Mouse (Mus musculus): Measurements from ENCODE around the gene Dok7.

DNA sequence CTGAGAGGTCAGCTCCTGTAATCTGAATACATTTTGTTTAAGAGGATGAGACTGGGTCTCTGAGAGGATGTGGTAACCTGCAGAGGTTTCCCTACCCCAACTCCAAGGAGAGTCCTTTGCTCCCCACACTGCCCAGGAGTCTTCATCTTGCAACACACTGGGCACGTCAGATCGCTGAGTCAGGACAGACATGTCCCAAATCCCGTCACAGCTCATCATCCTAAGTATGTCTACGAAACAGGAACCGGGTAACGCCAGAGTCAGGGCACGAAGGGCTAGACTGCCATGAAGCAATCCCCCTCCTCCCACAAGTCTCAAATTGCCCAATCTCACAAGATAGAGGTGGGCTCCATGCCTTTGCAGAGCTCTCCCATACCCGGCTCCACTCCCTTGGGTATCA is 46.5 kb downstream of the Dok7 start:
- TF ChIP-seq POLR2AphosphoS2 (IDR thresholded peaks at IDR 0.05; ENCODE audit: low read depth, low read length) (no peak), CTCF (conservative IDR thresholded peaks at IDR 0.05 in 1 of 2, IDR thresholded peaks at IDR 0.05 in 1 of 2; ENCODE audit: low read depth in 2 of 2, low read length in 2 of 2) (no peak), USF1 (IDR thresholded peaks at IDR 0.05; ENCODE audit: low read depth, low read length) (no peak), NRF1 (IDR thresholded peaks at IDR 0.05; ENCODE audit: low read depth, low read length) (no peak), EP300 (IDR thresholded peaks at IDR 0.05; ENCODE audit: low read length) (no peak), POLR2A (IDR thresholded peaks at IDR 0.05; ENCODE audit: low read depth, low read length) (no peak), TBP (conservative IDR thresholded peaks at IDR 0.05; ENCODE audit: low read depth, low read length) (no peak), UBTF (IDR thresholded peaks at IDR 0.05; ENCODE audit: low read depth, low read length) (no peak), GABPA (IDR thresholded peaks at IDR 0.05; ENCODE audit: insufficient replicate concordance, low read depth, low read length) (no peak), TCF12 (IDR thresholded peaks at IDR 0.05; ENCODE audit: low read depth, low read length) (no peak), USF2 (conservative IDR thresholded peaks at IDR 0.05; ENCODE audit: low read depth, low read length) (no peak)
